Mouse (Mus musculus) embryonic stem cell, embryonic (primary cell): Measurements from ENCODE around the gene Oscar.

Experiments
- CTCF ChIA-PET, 4 experiments: fragments of 300-600 bp in 2 of 4; fragments of 350-600 bp in 2 of 4; sonication (Branson Sonifier 250); formaldehyde crosslinking; loops; one replicate each; lab custom pipeline; 2022; ENCODE audit warnings: inconsistent platforms in 2 of 4; lab: Charles Lee
- POLR2A ChIA-PET, 4 experiments: fragments of 300-600 bp in 2 of 4; fragments of 350-600 bp in 2 of 4; sonication (Branson Sonifier 250); formaldehyde crosslinking; loops; one replicate each; lab custom pipeline; 2022; ENCODE audit warnings: antibody characterized with exemption in 4 of 4, inconsistent platforms in 1 of 4; lab: Charles Lee

The Oscar gene

DNA sequence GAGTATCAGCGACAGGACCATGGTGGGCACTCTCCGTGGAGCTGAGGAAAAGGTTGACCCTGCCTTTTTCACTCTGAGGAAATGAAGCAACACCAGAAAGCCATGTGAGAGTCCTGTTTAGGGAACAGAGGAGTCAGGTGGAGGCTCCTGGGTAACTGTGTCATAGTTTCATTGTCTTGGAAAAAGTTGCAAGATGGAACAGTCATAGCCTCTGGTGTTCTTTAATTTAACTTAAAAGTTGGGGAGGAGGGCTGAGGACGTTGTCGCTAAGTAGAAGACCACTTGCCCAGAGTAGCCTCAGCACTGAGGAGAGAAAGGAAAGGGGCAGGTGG lies at the start of gene Oscar:
Gene Oscar (minus strand): TSS at position 101 of the 332 bp plus-strand sequence.
- POLR2A ChIA-PET, result interaction anchor here in 2 of 4 experiments (0.6 to 5.2 kb wide), 17 partner anchors 8 to 508 kb away, joined by 3 to 75 read pairs (median 13); partner anchors contain the start of genes Cnot3 (in 2 of the 2), Mboat7 (in 2 of the 2), Tsen34 (in 2 of the 2) and Leng1 (in 1 of the 2)
- CTCF ChIA-PET, result interaction anchor here in 3 of 4 experiments (1.0 to 2.3 kb wide), 6 partner anchors 9 to 811 kb away, joined by 4 to 17 read pairs (median 7); partner anchors contain the start of genes Cnot3 (in 1 of the 3), Mboat7 (in 1 of the 3), Prpf31 (in 1 of the 3) and Tfpt (in 1 of the 3)

DNA sequence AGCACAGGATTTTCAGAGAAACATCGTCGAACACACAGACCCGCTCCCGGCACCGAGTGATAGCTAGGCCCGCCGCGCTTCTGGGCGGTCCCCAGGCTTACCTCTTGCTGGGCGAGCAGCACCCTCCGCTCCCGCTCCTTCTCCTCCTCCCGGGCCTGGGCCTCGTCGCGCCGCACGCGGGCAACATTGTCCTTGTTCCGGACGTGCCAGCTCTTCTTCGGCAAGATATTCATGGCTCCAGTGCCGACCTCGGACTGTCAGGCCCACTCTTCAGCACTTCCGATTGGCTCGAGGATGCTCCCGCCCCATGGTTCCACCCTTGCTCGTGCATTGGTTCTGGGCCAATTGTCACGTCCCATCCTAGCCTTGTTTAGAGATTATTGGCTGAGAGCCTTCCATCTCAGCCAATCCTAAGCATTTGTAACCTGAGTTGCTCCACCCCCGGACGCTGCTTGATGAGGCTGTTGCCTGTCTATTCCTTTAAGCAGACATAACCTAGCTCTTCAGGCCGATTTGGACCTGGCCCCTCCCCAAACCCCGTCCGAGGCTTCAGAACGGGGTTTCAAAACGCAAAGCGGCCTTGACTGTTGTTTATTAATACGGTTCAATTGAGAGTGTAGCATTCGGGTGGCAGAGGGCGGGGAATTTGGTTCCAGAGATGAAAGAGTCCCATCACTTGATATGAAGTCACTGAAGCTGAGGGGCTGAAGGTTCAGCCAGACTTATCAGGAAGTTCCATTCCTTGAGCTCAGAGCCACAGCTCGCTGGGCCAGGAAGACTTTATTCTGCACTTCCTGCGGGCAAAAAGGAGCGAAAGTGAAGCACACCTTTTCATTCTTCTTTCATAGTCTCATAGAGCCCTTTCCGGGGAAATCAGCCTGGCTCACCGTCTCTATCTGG lies 49.5 kb upstream of the Oscar start, which contains the start of gene Leng1:
Gene Leng1 (minus strand): TSS at position 626 of the 900 bp plus-strand sequence.
- POLR2A ChIA-PET, result interaction anchor here (0.5 to 9.5 kb wide), 86 partner anchors 9 to 1348 kb away, joined by 3 to 161 read pairs (median 5); partner anchors contain the start of genes Cnot3 (in 4 of the 4), Mboat7 (in 4 of the 4), Tsen34 (in 4 of the 4) and Ndufa3 (in 3 of the 4)
- CTCF ChIA-PET, result interaction anchor here (0.6 to 2.5 kb wide), 14 partner anchors 7 to 861 kb away, joined by 3 to 11 read pairs (median 4); partner anchors contain the start of genes Cdc42ep5 (in 1 of the 4), Cnot3 (in 1 of the 4) and Ndufa3 (in 1 of the 4)

DNA sequence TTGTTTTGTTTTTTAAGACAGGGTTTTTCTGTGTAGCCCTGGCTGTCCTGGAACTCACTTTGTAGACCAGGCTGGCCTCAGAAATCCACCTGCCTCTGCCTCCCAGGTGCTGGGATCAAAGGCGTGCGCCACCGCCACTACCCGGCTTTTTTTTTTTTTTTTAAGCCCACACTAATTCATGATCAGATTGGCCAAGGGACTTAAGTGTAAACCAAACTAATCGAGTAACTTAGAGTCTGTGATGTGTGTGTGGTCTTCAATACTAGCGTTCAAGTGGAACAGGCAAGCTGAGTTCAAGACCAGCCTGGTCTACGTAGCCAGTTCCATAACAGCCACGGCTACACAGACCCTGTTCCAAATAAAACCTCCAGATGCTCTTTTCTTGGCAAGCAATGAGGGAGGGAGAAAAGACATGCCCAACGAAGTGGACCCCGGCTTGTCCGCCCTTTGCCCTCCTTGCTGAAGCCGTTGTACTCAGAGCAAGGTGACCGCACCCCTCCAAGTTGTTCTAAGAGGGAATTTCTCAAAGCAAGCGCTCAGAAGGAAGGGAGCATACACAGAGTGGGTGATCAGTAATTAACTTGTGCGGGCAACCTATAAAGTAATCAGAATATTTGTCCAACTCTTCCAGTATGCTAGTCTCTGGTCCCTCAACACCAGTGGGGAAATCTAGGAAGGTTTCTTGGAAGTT lies 48.7 kb upstream of the Oscar start:
- CTCF ChIA-PET, result interaction anchor here in 2 of 4 experiments (0.6 to 2.5 kb wide), 10 partner anchors 10 to 862 kb away, joined by 3 to 11 read pairs (median 4); partner anchors contain the start of genes Cdc42ep5 (in 1 of the 2) and Cnot3 (in 1 of the 2)

DNA sequence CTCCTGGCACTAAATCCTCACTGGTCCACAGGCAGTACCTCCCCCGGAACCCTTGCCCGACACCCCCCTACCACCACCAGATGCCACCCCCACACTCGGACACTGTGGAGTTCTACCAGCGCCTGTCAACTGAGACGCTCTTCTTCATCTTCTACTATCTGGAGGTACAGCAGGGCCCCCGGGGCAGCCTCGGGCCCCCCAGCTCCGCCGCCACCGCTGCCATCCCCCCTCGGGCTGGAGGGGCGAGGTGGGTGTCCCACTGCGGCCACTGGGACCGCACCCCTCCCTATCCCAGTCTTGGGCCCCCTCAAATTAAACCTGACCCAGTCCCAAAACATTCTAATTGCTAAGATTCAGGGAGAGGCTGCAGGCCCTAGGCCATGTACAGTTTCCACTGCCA lies 42.6 kb upstream of the Oscar start:
- ChIA-PET CTCF (interaction anchor here in 3 of 4 experiments (0.7 to 1.5 kb wide), 4 partner anchors 8 to 18 kb away, joined by 3 read pairs; partner anchors contain the start of gene Cnot3 (in 1 of the 3)), POLR2A (interaction anchor here (0.6 to 23.7 kb wide), 21 partner anchors 8 to 951 kb away, joined by 3 to 772 read pairs (median 6); partner anchors contain the start of genes Cnot3 (in 4 of the 4), Mboat7 (in 3 of the 4), Tsen34 (in 3 of the 4) and Leng1 (in 2 of the 4))

More for the DNA sequence above, 48.7 kb upstream of the Oscar start:
- POLR2A ChIA-PET, result interaction anchor here (0.5 to 9.5 kb wide), 77 partner anchors 9 to 1202 kb away, joined by 3 to 161 read pairs (median 5); partner anchors contain the start of genes Cnot3 (in 4 of the 4), Mboat7 (in 4 of the 4), Tsen34 (in 4 of the 4) and Ndufa3 (in 3 of the 4)

DNA sequence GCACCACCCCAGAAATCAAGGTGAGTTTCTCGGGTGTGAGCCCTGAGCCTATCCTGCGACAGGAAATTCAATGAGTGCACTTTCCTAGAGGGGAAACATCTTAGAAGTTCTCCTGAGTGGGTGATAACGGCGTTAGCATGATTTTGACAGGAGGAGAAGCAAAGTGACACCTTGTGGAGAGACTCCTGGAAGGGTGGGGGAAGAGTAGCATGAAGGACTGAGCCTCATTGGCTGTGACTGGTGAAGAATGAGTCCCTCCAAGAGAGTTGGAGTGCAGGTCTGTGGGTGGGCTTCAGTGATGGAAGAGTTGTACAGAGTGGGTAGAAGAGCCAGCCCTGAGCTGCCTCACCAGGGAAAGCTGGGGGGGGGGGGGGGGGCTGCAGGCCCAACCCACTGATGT lies 41.0 kb upstream of the Oscar start:
- ChIA-PET POLR2A (interaction anchor here (0.8 to 23.7 kb wide), 14 partner anchors 8 to 1255 kb away, joined by 3 to 772 read pairs (median 46); partner anchors contain the start of genes Cnot3 (in 3 of the 4), Leng1 (in 3 of the 4), Mboat7 (in 2 of the 4) and Tsen34 (in 2 of the 4)), CTCF (interaction anchor here in 3 of 4 experiments (0.7 to 1.2 kb wide), 3 partner anchors 10 to 217 kb away, joined by 3 to 10 read pairs (median 3); no protein-coding TSS in a partner anchor)

DNA sequence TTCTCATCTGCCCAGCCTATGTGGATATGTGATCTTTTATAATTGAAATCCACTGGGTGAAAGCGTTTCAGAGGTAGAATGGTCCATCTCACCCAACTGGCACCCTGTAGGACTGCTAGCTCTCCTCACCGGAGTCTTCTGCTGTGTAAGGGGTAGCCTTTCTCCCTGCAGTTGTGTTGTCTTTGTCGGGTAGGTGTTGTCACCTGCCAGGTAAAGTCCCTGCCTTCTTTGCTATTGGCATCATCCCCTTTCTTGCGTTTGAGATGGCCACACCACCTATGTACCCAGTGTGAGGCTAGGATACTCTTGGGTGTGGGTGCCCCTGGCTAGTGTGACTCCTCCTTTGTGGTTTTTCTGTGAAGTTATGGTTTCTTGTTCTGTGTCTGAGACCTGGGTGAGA lies 30.7 kb upstream of the Oscar start:
- POLR2A ChIA-PET, result interaction anchor here (0.6 to 30.5 kb wide), 38 partner anchors 6 to 1166 kb away, joined by 3 to 772 read pairs (median 19); partner anchors contain the start of genes Leng1 (in 3 of the 4), Mboat7 (in 3 of the 4), Prpf31 (in 3 of the 4) and Tfpt (in 3 of the 4)
- CTCF ChIA-PET, result interaction anchor here in 2 of 4 experiments (1.1 to 3.3 kb wide), 2 partner anchors 19 to 30 kb away, joined by 4 to 12 read pairs; partner anchors contain the start of genes Leng1 (in 1 of the 2), Ndufa3 (in 1 of the 2) and Oscar (in 1 of the 2)

DNA sequence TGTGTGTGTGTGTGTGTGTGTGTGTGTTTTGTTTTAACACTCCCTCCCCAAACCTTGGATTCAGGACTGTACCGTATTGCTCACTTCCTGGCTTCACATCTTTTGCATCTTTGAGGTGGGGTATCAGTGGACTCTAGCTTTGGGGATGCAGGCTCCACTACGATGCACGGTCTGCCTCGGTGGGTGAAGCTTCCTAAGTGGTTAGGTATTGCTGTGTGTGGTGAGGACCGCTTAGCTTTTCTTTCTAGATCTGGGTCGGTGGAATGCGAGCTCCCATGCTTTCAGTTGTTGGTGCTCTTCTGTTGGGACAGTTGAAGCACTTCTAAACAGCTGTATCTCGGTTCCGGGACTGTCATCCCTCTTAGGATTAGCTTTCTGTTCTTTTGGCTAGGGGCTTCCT lies 30.2 kb upstream of the Oscar start:
- ChIA-PET POLR2A (interaction anchor here (0.5 to 30.5 kb wide), 57 partner anchors 6 to 1192 kb away, joined by 3 to 772 read pairs (median 13); partner anchors contain the start of genes Leng1 (in 4 of the 4), Mboat7 (in 4 of the 4), Ndufa3 (in 3 of the 4) and Prpf31 (in 3 of the 4)), CTCF (interaction anchor here in 2 of 4 experiments (1.1 to 3.3 kb wide), 3 partner anchors 19 to 30 kb away, joined by 4 to 25 read pairs (median 12); partner anchors contain the start of genes Ndufa3 (in 2 of the 2), Leng1 (in 1 of the 2) and Oscar (in 1 of the 2))

DNA sequence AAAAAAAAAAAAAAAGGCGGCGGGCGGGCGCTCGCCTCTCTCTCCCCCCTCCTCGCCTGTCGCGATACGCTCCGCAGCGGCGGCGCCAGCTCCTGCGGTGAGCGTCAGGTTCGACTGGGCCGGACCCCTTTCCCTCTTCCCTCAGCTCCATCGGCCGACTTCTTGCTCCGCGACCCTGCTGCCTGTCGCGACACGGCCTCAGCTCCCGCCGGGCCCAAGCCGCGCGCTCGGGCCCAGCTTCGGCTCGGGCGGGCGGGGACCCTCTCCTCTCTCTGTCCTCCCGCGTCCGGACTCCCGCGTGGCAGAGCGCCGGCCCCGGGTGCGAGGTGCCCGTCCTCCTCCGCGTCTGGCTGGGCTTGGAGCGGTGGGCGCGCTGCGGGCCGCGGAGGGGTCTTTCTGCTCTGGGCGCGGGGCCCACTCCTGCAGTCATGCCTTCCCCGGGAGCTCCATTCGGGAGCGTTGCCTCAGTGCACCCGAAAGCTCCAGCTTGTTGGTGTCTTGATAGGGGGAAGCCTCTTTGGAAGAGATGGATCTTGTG lies 29.6 kb upstream of the Oscar start:
- POLR2A ChIA-PET, result interaction anchor here (0.5 to 30.5 kb wide), 130 partner anchors 7 to 1455 kb away, joined by 3 to 772 read pairs (median 5); partner anchors contain the start of genes Leng1 (in 4 of the 4), Mboat7 (in 4 of the 4), Ndufa3 (in 4 of the 4) and Prpf31 (in 4 of the 4)

DNA sequence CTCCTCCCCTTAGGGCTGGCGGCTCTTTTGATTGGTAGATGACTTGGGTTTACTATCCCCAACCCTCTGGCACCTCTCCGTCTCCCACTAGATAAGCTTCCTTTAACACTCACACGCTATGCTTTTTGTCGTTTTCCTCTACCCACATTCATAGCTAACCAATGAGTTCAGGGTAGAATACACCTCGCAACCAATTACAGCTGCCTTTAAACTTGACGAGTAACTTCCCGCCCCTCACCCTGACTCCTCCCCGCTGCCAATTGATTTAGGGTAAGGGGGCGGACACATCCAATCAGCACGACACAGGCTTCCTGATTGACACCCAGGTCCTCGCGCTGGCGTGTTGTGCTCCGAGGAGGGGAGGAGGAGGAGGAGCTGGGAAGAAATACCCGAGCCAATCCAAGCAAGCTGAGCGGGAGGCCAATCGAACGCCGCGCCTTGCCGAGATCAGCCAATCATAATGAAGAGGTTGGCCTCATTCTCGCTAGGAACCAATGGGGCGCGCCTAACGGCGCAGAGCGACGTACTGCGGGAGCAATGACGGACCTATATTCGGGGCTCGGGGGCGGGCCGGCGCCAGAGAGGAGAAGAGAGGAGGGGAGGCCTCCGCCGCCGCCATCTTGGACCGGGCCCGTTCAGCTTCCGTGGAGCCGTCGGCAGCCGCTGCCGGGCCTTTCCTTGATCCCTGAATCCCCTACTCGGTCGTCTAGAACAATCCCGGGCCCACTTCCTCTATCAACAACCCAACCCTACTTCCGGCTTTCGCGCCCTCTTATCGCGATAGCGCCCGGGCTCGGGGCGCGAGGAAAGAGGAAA lies 28.9 kb upstream of the Oscar start, which contains the start of gene Cnot3:
Gene Cnot3 (plus strand): TSS at position 597 of the 816 bp plus-strand sequence.
- ChIA-PET POLR2A (interaction anchor here (0.6 to 30.5 kb wide), 157 partner anchors 7 to 1455 kb away, joined by 3 to 772 read pairs (median 5); partner anchors contain the start of genes Leng1 (in 4 of the 4), Mboat7 (in 4 of the 4), Ndufa3 (in 4 of the 4) and Prpf31 (in 4 of the 4)), CTCF (interaction anchor here in 3 of 4 experiments (0.7 to 3.3 kb wide), 18 partner anchors 11 to 1148 kb away, joined by 3 to 25 read pairs (median 4); partner anchors contain the start of genes Ndufa3 (in 2 of the 3), Leng1 (in 1 of the 3), Mboat7 (in 1 of the 3) and Oscar (in 1 of the 3))

More for the DNA sequence above, 29.6 kb upstream of the Oscar start:
- CTCF ChIA-PET, result interaction anchor here in 3 of 4 experiments (0.7 to 3.3 kb wide), 11 partner anchors 13 to 864 kb away, joined by 3 to 25 read pairs (median 5); partner anchors contain the start of genes Ndufa3 (in 2 of the 3), Leng1 (in 1 of the 3), Oscar (in 1 of the 3) and Tmc4 (in 1 of the 3)

DNA sequence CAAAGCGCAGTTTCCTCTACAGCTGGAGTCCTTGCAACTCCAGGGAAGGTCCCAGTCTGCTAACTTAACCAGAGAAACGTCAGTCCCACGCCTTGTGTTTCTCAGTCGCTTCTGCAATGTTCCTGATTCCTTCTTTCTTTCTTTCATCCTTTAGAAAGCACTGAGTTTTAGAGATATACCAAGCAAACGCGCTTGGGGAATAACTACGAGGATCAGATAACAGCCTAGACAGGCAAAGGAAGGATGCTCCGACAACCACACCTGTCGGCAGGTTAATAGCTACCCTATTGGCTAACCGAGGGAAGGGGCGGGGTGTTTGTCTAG lies 28.4 kb upstream of the Oscar start:
- POLR2A ChIA-PET, result interaction anchor here (0.7 to 30.5 kb wide), 127 partner anchors 8 to 1387 kb away, joined by 3 to 772 read pairs (median 5); partner anchors contain the start of genes Leng1 (in 4 of the 4), Prpf31 (in 4 of the 4), Tfpt (in 4 of the 4) and Mboat7 (in 3 of the 4)

DNA sequence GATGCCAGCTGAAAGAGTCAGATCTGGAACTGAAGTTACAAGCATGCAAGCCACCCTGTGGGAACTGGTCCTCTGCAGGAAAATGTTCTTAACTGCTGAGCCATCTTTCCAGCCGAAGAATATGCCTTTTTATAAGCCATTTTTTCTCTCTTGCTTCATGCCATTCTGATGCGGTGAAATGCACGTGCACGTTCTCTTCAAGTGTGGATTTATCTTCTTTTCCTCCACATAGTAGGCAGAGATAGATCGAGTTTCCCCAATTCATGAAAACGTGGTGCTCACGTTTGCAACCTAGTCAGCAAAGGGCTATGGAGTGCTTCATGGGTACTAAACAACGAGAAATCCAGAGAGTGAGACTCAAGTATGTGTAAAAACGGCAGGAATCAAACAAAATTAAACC lies 27.9 kb upstream of the Oscar start:
- POLR2A ChIA-PET, result interaction anchor here (0.7 to 30.5 kb wide), 79 partner anchors 8 to 1371 kb away, joined by 3 to 772 read pairs (median 6); partner anchors contain the start of genes Leng1 (in 3 of the 4), Mboat7 (in 3 of the 4), Ndufa3 (in 3 of the 4) and Prpf31 (in 3 of the 4)
- CTCF ChIA-PET, result interaction anchor here in 3 of 4 experiments (0.9 to 3.3 kb wide), 8 partner anchors 15 to 864 kb away, joined by 3 to 25 read pairs (median 6); partner anchors contain the start of genes Ndufa3 (in 2 of the 3), Leng1 (in 1 of the 3), Mboat7 (in 1 of the 3) and Oscar (in 1 of the 3)

More for the DNA sequence above, 28.4 kb upstream of the Oscar start:
- CTCF ChIA-PET, result interaction anchor here in 3 of 4 experiments (0.7 to 3.3 kb wide), 15 partner anchors 10 to 1148 kb away, joined by 3 to 25 read pairs (median 4); partner anchors contain the start of genes Ndufa3 (in 2 of the 3), Leng1 (in 1 of the 3), Mboat7 (in 1 of the 3) and Oscar (in 1 of the 3)

DNA sequence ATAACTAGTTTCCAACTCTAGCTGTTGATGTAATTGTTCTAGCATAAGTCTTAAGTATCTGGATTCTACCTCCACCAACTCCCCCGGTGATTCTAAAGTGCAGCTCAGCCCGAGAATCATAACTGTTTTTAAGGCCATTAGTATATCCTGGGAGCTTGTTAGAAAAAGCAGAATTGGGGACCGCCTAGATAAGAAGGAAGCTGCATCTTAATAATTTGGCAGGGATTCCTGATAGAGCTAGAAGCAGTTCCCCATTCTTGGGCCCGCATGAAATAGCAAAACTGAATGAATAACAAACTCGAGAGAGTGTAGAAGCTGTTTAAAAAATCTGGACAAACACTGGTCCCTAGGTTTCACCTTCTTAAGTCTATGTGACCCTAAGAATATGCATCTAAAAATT lies 27.5 kb upstream of the Oscar start:
- ChIA-PET CTCF (interaction anchor here in 2 of 4 experiments (1.1 to 3.3 kb wide), 2 partner anchors 27 to 1634 kb away, joined by 4 to 12 read pairs; partner anchors contain the start of genes Ndufa3 (in 1 of the 2) and Oscar (in 1 of the 2)), POLR2A (interaction anchor here (1.0 to 30.5 kb wide), 20 partner anchors 8 to 835 kb away, joined by 3 to 772 read pairs (median 24); partner anchors contain the start of genes Mboat7 (in 3 of the 4), Tsen34 (in 3 of the 4), Leng1 (in 2 of the 4) and Ndufa3 (in 2 of the 4))

DNA sequence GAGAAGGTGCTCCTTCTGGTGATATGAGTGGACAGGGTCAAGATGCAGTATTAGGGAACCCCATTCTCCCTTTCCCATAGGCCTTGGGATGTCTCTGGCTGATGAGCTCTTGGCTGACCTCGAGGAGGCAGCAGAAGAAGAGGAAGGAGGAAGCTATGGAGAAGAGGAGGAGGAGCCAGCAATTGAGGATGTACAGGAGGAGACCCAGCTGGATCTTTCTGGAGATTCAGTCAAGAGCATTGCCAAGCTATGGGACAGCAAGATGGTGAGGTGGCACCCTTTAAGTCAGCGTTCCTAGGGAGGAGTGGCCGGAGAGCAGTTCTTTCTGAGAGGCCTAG lies 14.5 kb upstream of the Oscar start:
- ChIA-PET POLR2A (interaction anchor here (0.6 to 30.5 kb wide), 44 partner anchors 9 to 1109 kb away, joined by 3 to 772 read pairs (median 6); partner anchors contain the start of genes Cnot3 (in 4 of the 4), Ndufa3 (in 4 of the 4), Leng1 (in 3 of the 4) and Mboat7 (in 3 of the 4)), CTCF (interaction anchor here (0.6 to 1.7 kb wide), 6 partner anchors 13 to 841 kb away, joined by 3 to 8 read pairs (median 6); partner anchors contain the start of gene Ndufa3 (in 3 of the 4))
